Mouse (Mus musculus): ENCODE results near the gene Rnf187.

GRCm38 (mm10) chr11:58978027-58978705 lies 39.5 kb upstream of the Rnf187 start, which contains the start of gene Trim11:
- TF ChIP-seq CTCF (IDR thresholded peaks at IDR 0.05; ENCODE audit: low read depth, low read length): no peak
- TF ChIP-seq POLR2A (IDR thresholded peaks at IDR 0.05; ENCODE audit: borderline replicate concordance, low read depth, low read length): no peak
